Comparison of ENCODE assay signal across 23 mouse cellular contexts in the genomic region with DNA sequence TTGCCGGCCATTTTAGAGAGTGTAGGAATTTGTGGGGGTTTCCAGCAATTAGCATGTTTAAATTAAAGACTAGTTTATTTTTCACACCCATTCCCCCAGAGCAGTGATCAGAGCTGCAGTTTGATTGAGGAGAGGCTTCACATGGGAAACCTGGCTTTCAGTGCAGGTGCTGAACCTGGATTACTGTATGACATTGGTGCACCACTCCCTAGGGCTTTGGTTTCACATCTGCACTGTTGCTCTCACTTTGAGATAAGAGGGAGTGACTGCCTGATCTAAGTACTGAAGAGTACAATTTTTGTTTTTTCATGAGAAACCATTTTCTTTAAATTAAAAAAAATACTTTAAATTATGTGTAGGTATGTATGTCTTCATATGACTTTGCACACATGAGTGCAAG. TPM values are rescaled to one million over a fixed set of nuclear protein-coding genes. Genes with fewer than 3 reads are reported as not detected.
DNase-seq lines count a peak whose midpoint lies in the region; ATAC-seq and TF ChIP-seq lines count a peak whose summit lies in the region.
"Had no signal": no experiment of that assay in that cellular context is flagged by ENCODE, and none has a peak within 500 bp of the region (broad histone marks: within the 10 kb centered on the region; RNA-seq: fewer than 3 reads in every experiment).

No protein-coding gene starts in this region.

- no peak overlapping the region for H3K9ac ChIP-seq in heart, embryonic 15.5 days
- peak overlapping the region; percentile 48 for H3K9ac ChIP-seq in liver, embryonic 13.5 days
- H3K9ac ChIP-seq in stomach, embryonic 15.5 days: no peak overlapping the region
- H3K9ac ChIP-seq: embryonic facial prominence, embryonic 15.5 days; limb, embryonic 15.5 days; neural tube, embryonic 13.5 days had no signal

- 77% methylated on average over 1 of the region's 1 CpGs for WGBS in heart, embryonic 15.5 days
- WGBS in liver, embryonic 13.5 days (ENCODE audit: insufficient replicate concordance): 70% methylated on average over 1 of the region's 1 CpGs
- 74% methylated on average over 1 of the region's 1 CpGs for WGBS in stomach, embryonic 15.5 days

- H3K4me1 ChIP-seq in heart, embryonic 15.5 days (replicated peaks): peaks cover 36% of the 10 kb centered on the region
- peaks cover 12% of the 10 kb centered on the region for H3K4me1 ChIP-seq in embryonic fibroblast, embryonic 13.5 days (ENCODE audit: control insufficient read depth, insufficient read depth, low read length)
- H3K4me1 ChIP-seq in liver, embryonic 13.5 days (replicated peaks): peaks cover 67% of the 10 kb centered on the region
- H3K4me1 ChIP-seq in stomach, embryonic 15.5 days: peaks cover 8% of the 10 kb centered on the region

- ATAC-seq in heart, embryonic 15.5 days (replicated peaks; ENCODE audit: insufficient number of reproducible peaks, insufficient read depth, low FRiP score, low read depth): no peak
- peak; percentile 25; the same call in 1 of the 2 replicates for ATAC-seq in liver, embryonic 13.5 days (ENCODE audit: low read depth)
- ATAC-seq in stomach, embryonic 15.5 days (ENCODE audit: insufficient read depth, low FRiP score, low read depth): no peak
- ATAC-seq: activated CD4-positive, CD25-positive, alpha-beta regulatory T cell, adult 4 months; forebrain, embryonic 14.5 days; hindbrain, embryonic 16.5 days; Patski had no signal

- H3K36me3 ChIP-seq in heart, embryonic 15.5 days: no peaks in the 10 kb centered on the region
- H3K36me3 ChIP-seq in liver, embryonic 13.5 days: no peaks in the 10 kb centered on the region
- no peaks in the 10 kb centered on the region for H3K36me3 ChIP-seq in stomach, embryonic 15.5 days
- H3K36me3 ChIP-seq: embryonic facial prominence, embryonic 15.5 days; limb, embryonic 15.5 days; midbrain, embryonic 10.5 days; neural tube, embryonic 13.5 days had no signal

- DNase-seq in heart, adult 11 months: no peak
- DNase-seq in liver, embryonic 13.5 days: peak; percentile 54
- no peak for DNase-seq in layer of hippocampus, adult 11-12 months (ENCODE audit: low spot score)
- no peak for DNase-seq in c-Kit-positive CD71-positive TER-119-positive erythroid progenitor cells, embryonic 14.5 days (ENCODE audit: low spot score)
- DNase-seq: adrenal gland, postnatal 36 days; B cell, adult 2 months; cerebellum, adult 9-10 months; heart, postnatal 36 days; kidney, adult 2 months; kidney, postnatal 36 days; lung, postnatal 14 days; thymus, postnatal 36 days had no signal

- H3K9me3 ChIP-seq in heart, embryonic 15.5 days (replicated peaks): no peaks in the 10 kb centered on the region
- no peaks in the 10 kb centered on the region for H3K9me3 ChIP-seq in liver, embryonic 13.5 days (replicated peaks)
- no peaks in the 10 kb centered on the region for H3K9me3 ChIP-seq in stomach, embryonic 15.5 days
- H3K9me3 ChIP-seq: embryonic facial prominence, embryonic 15.5 days; limb, embryonic 15.5 days; midbrain, embryonic 10.5 days; neural tube, embryonic 13.5 days had no signal

- no peaks in the 10 kb centered on the region for H3K27me3 ChIP-seq in heart, embryonic 15.5 days
- H3K27me3 ChIP-seq in liver, embryonic 13.5 days: no peaks in the 10 kb centered on the region
- no peaks in the 10 kb centered on the region for H3K27me3 ChIP-seq in stomach, embryonic 15.5 days (replicated peaks)
- H3K27me3 ChIP-seq: embryonic facial prominence, embryonic 15.5 days; limb, embryonic 15.5 days; neural tube, embryonic 13.5 days; Patski had no signal

- no peak for TF ChIP-seq POLR2A in embryonic fibroblast, embryonic 13.5 days (IDR thresholded peaks at IDR 0.05; ENCODE audit: low read depth, low read length)

- TF ChIP-seq CTCF in embryonic fibroblast, embryonic 13.5 days (IDR thresholded peaks at IDR 0.05; ENCODE audit: borderline replicate concordance, insufficient read depth, low read length): no peak

- H3K4me2 ChIP-seq in heart, embryonic 15.5 days: no peak overlapping the region
- H3K4me2 ChIP-seq in liver, embryonic 13.5 days: peak overlapping the region; percentile 55
- H3K4me2 ChIP-seq in stomach, embryonic 15.5 days: no peak overlapping the region
- H3K4me2 ChIP-seq: embryonic facial prominence, embryonic 15.5 days; limb, embryonic 15.5 days; neural tube, embryonic 13.5 days had no signal

- H3K27ac ChIP-seq in heart, embryonic 15.5 days: 0 out of 2 replicates have a peak overlapping the region, but pooled peaks have one; percentile 49
- H3K27ac ChIP-seq in embryonic fibroblast, embryonic 13.5 days (ENCODE audit: insufficient read depth, low read length): peak overlapping the region; percentile 68
- peak overlapping the region; percentile 73 for H3K27ac ChIP-seq in liver, embryonic 13.5 days
- H3K27ac ChIP-seq in stomach, embryonic 15.5 days: peak overlapping the region; percentile 9; the same call in 1 of the 2 replicates
- H3K27ac ChIP-seq: embryonic facial prominence, embryonic 15.5 days; limb, embryonic 15.5 days; midbrain, embryonic 10.5 days; neural tube, embryonic 13.5 days had no signal

- H3K4me3 ChIP-seq in heart, embryonic 15.5 days: no peak overlapping the region
- H3K4me3 ChIP-seq in embryonic fibroblast, embryonic 13.5 days (ENCODE audit: insufficient read depth, low read length): peak overlapping the region; percentile 27
- H3K4me3 ChIP-seq in liver, embryonic 13.5 days (replicated peaks): peak overlapping the region; percentile 25; the same call in 1 of the 2 replicates
- H3K4me3 ChIP-seq in stomach, embryonic 15.5 days (replicated peaks): no peak overlapping the region
- H3K4me3 ChIP-seq: embryonic facial prominence, embryonic 15.5 days; limb, embryonic 15.5 days; midbrain, embryonic 10.5 days; neural tube, embryonic 13.5 days had no signal

RNA-seq across cellular contexts. Expression of a gene that starts 4.6 kb away (rescaled TPM):
- polyA plus RNA-seq in heart, embryonic 15.5 days (2015; fragmentation: Nextera tagmentation; extraction: Ambion mirVana): 342 and 356 TPM in 2 replicates
- polyA plus RNA-seq in embryonic fibroblast, embryonic 13.5 days (2011; ENCODE audit: insufficient read length, low read depth, missing spikeins): 1,192 and 1,667 TPM in 2 replicates
- 81.4 and 102 TPM in 2 replicates for polyA plus RNA-seq in liver, embryonic 13.5 days (2015; fragmentation: Nextera tagmentation; extraction: Ambion mirVana)
- 304 and 327 TPM in 2 replicates for polyA plus RNA-seq in stomach, embryonic 15.5 days (2015; fragmentation: Nextera tagmentation; extraction: Ambion mirVana)

Comparison
In these comparisons a context has a peak if more than half of its experiments do, and no peak if none do; other contexts are left out.
1. H3K27ac ChIP-seq: peak in every context shown above with its lines; median percentile 73 in liver, embryonic 13.5 days; 68 in embryonic fibroblast, embryonic 13.5 days; 49 in heart, embryonic 15.5 days; 9 in stomach, embryonic 15.5 days.
2. H3K4me3 ChIP-seq: peak in embryonic fibroblast, embryonic 13.5 days (single experiment) and liver, embryonic 13.5 days (single experiment); none in heart, embryonic 15.5 days (single experiment) and stomach, embryonic 15.5 days (single experiment).